Mouse (Mus musculus): ENCODE measurements around the gene Ces1e.
"Not testable (repeated sequence)": the region's sequence is repeated elsewhere in the genome, so short reads cannot be mapped to it uniquely, and the experiment has no call there.

DNA sequence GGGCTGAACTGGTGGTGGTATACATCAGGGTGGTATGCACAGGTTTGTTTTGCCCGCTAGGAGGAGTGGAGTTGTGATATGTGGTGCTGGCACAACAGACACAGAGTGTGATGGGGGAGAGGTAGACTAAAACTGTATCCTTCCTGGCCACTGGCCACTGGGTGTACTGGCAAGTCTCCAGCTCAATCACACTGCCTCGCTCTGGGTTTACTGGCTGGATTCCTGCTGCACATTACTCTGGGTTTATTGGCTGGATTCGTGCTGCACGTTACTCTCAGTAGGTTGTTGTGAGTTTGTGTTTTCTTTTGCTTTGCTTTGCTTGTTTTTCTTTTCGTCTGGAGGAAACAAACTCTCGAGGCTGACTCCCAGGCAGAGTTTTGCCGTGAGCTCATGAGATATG lies 30.3 kb downstream of the Ces1e start:
- not testable (repeated sequence) for TF ChIP-seq POLR2A (IDR thresholded peaks at IDR 0.05; ENCODE audit: low read depth, low read length); CTCF (IDR thresholded peaks at IDR 0.05; ENCODE audit: extremely low read depth, insufficient read length, insufficient replicate concordance, low read depth, low read length)

Measured in small intestine, adult 2 months (tissue).